Mouse (Mus musculus) midbrain, embryonic 15.5 days (tissue): Measurements from ENCODE around the gene Cass4. TPM values are rescaled to one million over a fixed set of nuclear protein-coding genes. Genes with fewer than 3 reads are reported as not detected.

ENCODE experiments used
- ATAC-seq: fragments of 200-750 bp; cut with Nextera tagmentation; replicated peaks from 2 replicates; pipeline ENCODE4 v1.8.0; 2017; ENCODE audit warnings: moderate TSS enrichment
- H3K27ac ChIP-seq: fragments of 300-500 bp; sonication (generic); 2 replicates; pipeline ENCODE4 v1.5.1; 2015; ENCODE audit warnings: mild to moderate bottlenecking, inconsistent platforms
- H3K27me3 ChIP-seq: fragments of 300-500 bp; sonication (generic); replicated peaks from 2 replicates; pipeline ENCODE4 v1.6.1; 2015; ENCODE audit warnings: inconsistent platforms
- H3K36me3 ChIP-seq: fragments of 300-500 bp; sonication (generic); replicated peaks from 2 replicates; pipeline ENCODE4 v1.6.1; 2015; ENCODE audit warnings: inconsistent platforms
- H3K4me1 ChIP-seq: fragments of 300-500 bp; sonication (generic); 2 replicates; pipeline ENCODE4 v1.6.1; 2015; ENCODE audit warnings: inconsistent platforms
- H3K4me2 ChIP-seq: fragments of 300-500 bp; sonication (generic); 2 replicates; pipeline ENCODE4 v1.6.1; 2015; ENCODE audit warnings: inconsistent platforms, mild to moderate bottlenecking, moderate library complexity
- H3K4me3 ChIP-seq: fragments of 300-500 bp; sonication (generic); 2 replicates; pipeline ENCODE4 v1.5.1; 2015; ENCODE audit warnings: mild to moderate bottlenecking, inconsistent platforms
- H3K9ac ChIP-seq: fragments of 300-500 bp; sonication (generic); 2 replicates; pipeline ENCODE4 v1.6.1; 2015; ENCODE audit warnings: mild to moderate bottlenecking, inconsistent platforms
- H3K9me3 ChIP-seq: fragments of 300-500 bp; sonication (generic); 2 replicates; pipeline ENCODE4 v1.6.1; 2016; ENCODE audit warnings: inconsistent platforms
- WGBS: fragments of 180-500 bp; shearing (Covaris S2); methylation state at CpG from one replicate; pipeline ENCODE4 v1.1.7; 2015; ENCODE audit warnings: mixed read lengths; 5-methylcytosine and 5-hydroxymethylcytosine counted together
- polyA plus RNA-seq: library from polyadenylated mRNA; unstranded; fragments of >200 nt; fragmentation: Nextera tagmentation; extraction: Ambion mirVana; gene quantifications from 2 replicates; pipeline ENCODE4 v1.2.1, GENCODE M21; 2015

Cass4 gene
- 0.12 and 0.27 TPM in 2 replicates for polyA plus RNA-seq

- ATAC-seq: no peak
Observed at GRCm38 (mm10) chr2:172393391-172394051, at the start of gene Cass4. Gene Cass4 (plus strand): TSS chr2:172393794.

GRCm38 (mm10) chr2:172344669-172345068 lies 48.9 kb upstream of the Cass4 start:
- peak overlapping the region; percentile 97 for H3K4me2 ChIP-seq
- no peaks in the 10 kb centered on the region for H3K36me3 ChIP-seq
- no peak overlapping the region for H3K9ac ChIP-seq
- no peaks in the 10 kb centered on the region for H3K27me3 ChIP-seq
- peak; percentile 1; the same call in 1 of the 2 replicates for ATAC-seq
- 37% methylated on average over 5 of the region's 5 CpGs for WGBS
- peaks cover 22% of the 10 kb centered on the region for H3K4me1 ChIP-seq
- H3K4me3 ChIP-seq: peak overlapping the region; percentile 58; the same call in 1 of the 2 replicates
- H3K9me3 ChIP-seq: no peaks in the 10 kb centered on the region
- peak overlapping the region; percentile 50 for H3K27ac ChIP-seq

More at GRCm38 (mm10) chr2:172393391-172394051, at the start of gene Cass4:
- Histone ChIP-seq H3K27ac (no peak within 1 kb of the TSS), H3K36me3 (no peaks in the 10 kb centered on the region), H3K4me2 (no peak within 1 kb of the TSS), H3K9ac (no peak within 1 kb of the TSS), H3K27me3 (no peaks in the 10 kb centered on the region), H3K4me1 (no peaks in the 10 kb centered on the region), H3K9me3 (no peaks in the 10 kb centered on the region), H3K4me3 (no peak within 1 kb of the TSS)
- WGBS: 44% methylated on average over 13 of the region's 13 CpGs

- H3K27ac ChIP-seq: peak within 1 kb of the TSS; percentile 55
- no peaks in the 10 kb centered on the region for H3K9me3 ChIP-seq
- H3K27me3 ChIP-seq: no peaks in the 10 kb centered on the region
- H3K9ac ChIP-seq: peak within 1 kb of the TSS; percentile 67
- peaks cover 22% of the 10 kb centered on the region for H3K4me1 ChIP-seq
- peak within 1 kb of the TSS; percentile 97 for H3K4me2 ChIP-seq
- no peaks in the 10 kb centered on the region for H3K36me3 ChIP-seq
- peak within 1 kb of the TSS; percentile 58 for H3K4me3 ChIP-seq
- under 1% methylated on average over 35 of the region's 35 CpGs for WGBS
- ATAC-seq: peak; percentile 94
Observed at GRCm38 (mm10) chr2:172345258-172345738, 48.3 kb upstream of the Cass4 start, which contains the start of gene Fam210b. Gene Fam210b (plus strand): TSS chr2:172345565.

- Histone ChIP-seq H3K4me2 (peak overlapping the region; percentile 97), H3K9ac (peak overlapping the region; percentile 67), H3K9me3 (no peaks in the 10 kb centered on the region), H3K27me3 (no peaks in the 10 kb centered on the region), H3K36me3 (no peaks in the 10 kb centered on the region), H3K4me3 (peak overlapping the region; percentile 58), H3K4me1 (peaks cover 22% of the 10 kb centered on the region), H3K27ac (peak overlapping the region; percentile 55)
- WGBS: 11% methylated on average over 31 of the region's 31 CpGs
- ATAC-seq: peak; percentile 1; the same call in 1 of the 2 replicates
Observed at GRCm38 (mm10) chr2:172346034-172346929, 47.3 kb upstream of the Cass4 start.

GRCm38 (mm10) chr2:172346933-172347611 lies 46.5 kb upstream of the Cass4 start:
- no peak for ATAC-seq
- H3K9ac ChIP-seq: no peak overlapping the region
- no peaks in the 10 kb centered on the region for H3K27me3 ChIP-seq
- 69% methylated on average over 8 of the region's 8 CpGs for WGBS
- no peak overlapping the region for H3K27ac ChIP-seq
- H3K4me1 ChIP-seq: peaks cover 20% of the 10 kb centered on the region
- H3K4me2 ChIP-seq: peak overlapping the region; percentile 97
- H3K4me3 ChIP-seq: peak overlapping the region; percentile 58
- H3K36me3 ChIP-seq: no peaks in the 10 kb centered on the region
- H3K9me3 ChIP-seq: no peaks in the 10 kb centered on the region

- H3K4me3 ChIP-seq: no peak overlapping the region
- H3K4me1 ChIP-seq: peaks cover 23% of the 10 kb centered on the region
- H3K9ac ChIP-seq: no peak overlapping the region
- no peaks in the 10 kb centered on the region for H3K36me3 ChIP-seq
- ATAC-seq: no peak
- H3K27ac ChIP-seq: peak overlapping the region; percentile 54; the same call in 1 of the 2 replicates
- no peaks in the 10 kb centered on the region for H3K27me3 ChIP-seq
- H3K9me3 ChIP-seq: no peaks in the 10 kb centered on the region
- WGBS: 51% methylated on average over 3 of the region's 3 CpGs
- no peak overlapping the region for H3K4me2 ChIP-seq
Observed at GRCm38 (mm10) chr2:172348297-172348950, 45.2 kb upstream of the Cass4 start.

GRCm38 (mm10) chr2:172349776-172350175 lies 43.8 kb upstream of the Cass4 start:
- Histone ChIP-seq H3K4me2 (no peak overlapping the region), H3K27ac (no peak overlapping the region), H3K9ac (no peak overlapping the region), H3K9me3 (no peaks in the 10 kb centered on the region), H3K36me3 (no peaks in the 10 kb centered on the region), H3K4me1 (peaks cover 25% of the 10 kb centered on the region), H3K4me3 (no peak overlapping the region), H3K27me3 (no peaks in the 10 kb centered on the region)
- WGBS: 79% methylated on average over 14 of the region's 14 CpGs
- no peak for ATAC-seq

- H3K27me3 ChIP-seq: no peaks in the 10 kb centered on the region
- no peaks in the 10 kb centered on the region for H3K36me3 ChIP-seq
- no peak for ATAC-seq
- no peak overlapping the region for H3K4me2 ChIP-seq
- 85% methylated on average over 8 of the region's 8 CpGs for WGBS
- no peaks in the 10 kb centered on the region for H3K9me3 ChIP-seq
- no peak overlapping the region for H3K4me3 ChIP-seq
- no peak overlapping the region for H3K27ac ChIP-seq
- H3K9ac ChIP-seq: no peak overlapping the region
- H3K4me1 ChIP-seq: peaks cover 31% of the 10 kb centered on the region
Observed at GRCm38 (mm10) chr2:172350773-172351172, 42.8 kb upstream of the Cass4 start.

- Histone ChIP-seq H3K4me3 (no peak overlapping the region), H3K4me2 (no peak overlapping the region), H3K9ac (no peak overlapping the region), H3K9me3 (no peaks in the 10 kb centered on the region), H3K4me1 (peaks cover 17% of the 10 kb centered on the region), H3K27ac (0 out of 2 replicates have a peak overlapping the region, but pooled peaks have one; percentile 0), H3K36me3 (no peaks in the 10 kb centered on the region), H3K27me3 (no peaks in the 10 kb centered on the region)
- no peak for ATAC-seq
- 48% methylated on average over 9 of the region's 9 CpGs for WGBS
Observed at GRCm38 (mm10) chr2:172353218-172353617, 40.4 kb upstream of the Cass4 start.

GRCm38 (mm10) chr2:172354761-172355160 lies 38.8 kb upstream of the Cass4 start:
- peak; percentile 46 for ATAC-seq
- H3K9me3 ChIP-seq: no peaks in the 10 kb centered on the region
- H3K4me1 ChIP-seq: peaks cover 15% of the 10 kb centered on the region
- no peak overlapping the region for H3K4me3 ChIP-seq
- 59% methylated on average over 9 of the region's 9 CpGs for WGBS
- no peaks in the 10 kb centered on the region for H3K27me3 ChIP-seq
- H3K36me3 ChIP-seq: no peaks in the 10 kb centered on the region
- H3K9ac ChIP-seq: no peak overlapping the region
- no peak overlapping the region for H3K4me2 ChIP-seq
- peak overlapping the region; percentile 61; the same call in 1 of the 2 replicates for H3K27ac ChIP-seq

- H3K9ac ChIP-seq: no peak overlapping the region
- H3K36me3 ChIP-seq: no peaks in the 10 kb centered on the region
- ATAC-seq: no peak
- H3K4me2 ChIP-seq: no peak overlapping the region
- H3K27me3 ChIP-seq: no peaks in the 10 kb centered on the region
- 0 out of 2 replicates have a peak overlapping the region, but pooled peaks have one; percentile 61 for H3K27ac ChIP-seq
- WGBS: 77% methylated on average over 5 of the region's 5 CpGs
- no peaks in the 10 kb centered on the region for H3K9me3 ChIP-seq
- H3K4me1 ChIP-seq: peaks cover 15% of the 10 kb centered on the region
- H3K4me3 ChIP-seq: no peak overlapping the region
Observed at GRCm38 (mm10) chr2:172355833-172356232, 37.8 kb upstream of the Cass4 start.
